Mouse (Mus musculus): ENCODE data around the gene Zkscan4. TPM values are rescaled to one million over a fixed set of nuclear protein-coding genes. Genes with fewer than 3 reads are reported as not detected.

Gene Zkscan4
- 0.27 and 0.69 TPM in 2 replicates for polyA plus RNA-seq (2012; rRNA removed)

DNA sequence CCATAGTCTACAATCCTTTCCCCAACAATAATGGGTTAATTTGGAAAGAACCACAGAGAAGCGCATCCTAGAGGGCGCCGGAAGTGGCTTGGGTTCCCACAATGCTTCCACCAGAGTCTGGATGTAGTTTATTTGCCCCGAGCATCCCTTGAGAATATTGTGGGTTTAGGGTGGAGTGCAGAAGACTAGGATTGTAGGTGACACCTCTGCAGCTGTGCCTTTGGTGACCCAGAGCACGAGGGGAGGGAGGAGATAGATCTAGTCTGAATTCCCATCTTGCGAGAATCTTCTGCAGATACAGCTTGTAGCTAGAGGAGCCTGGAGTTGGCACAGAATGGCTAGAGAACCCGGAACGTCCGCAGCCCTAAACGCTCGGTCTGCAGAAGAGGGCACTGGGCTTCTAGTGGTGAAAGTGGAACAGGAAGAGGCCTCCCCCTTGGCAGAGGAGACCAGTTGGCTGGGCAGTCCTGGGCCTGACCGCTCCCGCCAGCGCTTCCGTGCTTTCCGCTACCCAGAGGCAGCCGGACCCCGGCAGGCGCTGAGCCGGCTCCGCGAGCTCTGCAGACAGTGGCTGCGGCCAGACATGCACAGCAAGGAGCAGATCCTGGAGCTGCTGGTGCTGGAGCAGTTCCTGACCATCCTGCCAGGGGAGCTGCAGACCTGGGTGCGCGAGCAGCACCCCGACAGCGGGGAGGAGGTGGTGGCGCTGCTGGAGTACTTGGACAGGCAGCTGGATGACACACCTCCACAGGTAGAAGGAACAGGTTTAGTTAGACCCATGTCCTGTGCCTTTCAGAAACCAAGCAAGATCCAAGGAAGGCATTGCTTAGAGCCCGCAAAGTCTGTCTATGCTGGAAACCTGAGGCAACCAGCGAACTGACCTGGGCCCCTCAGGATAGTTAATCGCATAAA is at the start of gene Zkscan4, which contains the start of gene Gm10065:
TSS of gene Zkscan4 (plus strand) at position 149 of the 912 bp plus-strand sequence.
TSS of gene Gm10065 (minus strand) at position 683 of the 912 bp plus-strand sequence.

GRCm38 (mm10) chr13:21440503-21441206 is 38.1 kb upstream of the Zkscan4 start, which contains the start of gene Pgbd1:
Pgbd1 (minus strand) TSS chr13:21441058.

GRCm38 (mm10) chr13:21453449-21453848 is 25.3 kb upstream of the Zkscan4 start, which contains the start of gene Zscan26:
Zscan26 (minus strand) TSS chr13:21453730.

DNA sequence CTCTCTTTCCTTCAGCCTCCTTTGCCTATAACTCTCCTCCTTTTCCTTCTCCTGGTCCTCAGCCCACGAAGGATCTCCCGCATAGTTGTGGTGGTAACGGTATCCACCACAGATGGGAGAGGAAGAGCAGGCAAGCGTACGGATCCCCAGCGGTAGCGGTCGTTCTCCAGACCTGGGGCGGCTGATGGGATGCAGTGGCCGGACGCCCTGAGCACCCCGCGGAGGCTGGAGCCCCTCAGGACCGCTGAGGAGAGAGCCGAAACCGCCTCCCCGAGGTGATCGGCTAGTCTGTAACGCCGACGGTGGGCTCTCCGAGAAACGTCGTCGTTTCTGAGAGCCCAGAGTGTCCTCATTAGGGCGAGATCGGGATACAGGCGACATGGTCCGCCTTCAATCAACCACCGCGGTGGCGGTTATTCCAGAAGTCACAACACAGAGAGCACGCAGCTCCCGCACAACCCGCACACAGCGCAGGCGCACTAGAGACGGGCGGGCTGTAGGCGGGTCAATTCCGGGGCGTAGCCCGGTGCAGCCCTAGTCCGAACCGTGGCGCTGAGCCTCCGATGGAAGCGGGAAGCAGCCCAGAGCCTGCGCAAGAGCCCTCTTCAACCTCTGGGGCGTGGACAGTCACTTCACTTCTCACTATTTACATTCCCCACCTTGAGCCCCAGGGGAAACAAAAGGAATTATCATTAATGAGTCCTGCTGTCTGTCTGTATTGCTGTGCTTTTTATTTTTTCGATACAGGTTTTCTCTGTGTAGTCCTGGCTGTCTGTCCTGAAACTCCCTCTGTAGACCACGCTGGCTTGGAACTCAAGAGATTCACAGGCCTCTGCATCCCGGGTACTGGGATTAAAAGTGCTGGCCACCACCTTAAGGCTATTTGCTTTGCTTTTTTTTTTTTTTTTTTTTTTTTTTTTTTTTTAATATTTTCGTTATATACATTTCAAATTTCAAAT is 10.4 kb upstream of the Zkscan4 start, which contains the start of gene Nkapl:
TSS of gene Nkapl (minus strand) at position 449 of the 959 bp plus-strand sequence.

GRCm38 (mm10) chr13:21495080-21495479 is 16.4 kb downstream of the Zkscan4 start, which contains the start of gene AK157302:
AK157302 (plus strand) TSS chr13:21495223.

GRCm38 (mm10) chr13:21501182-21501581 is 22.5 kb downstream of the Zkscan4 start, which contains the start of gene Gm11273:
Gm11273 (minus strand) TSS chr13:21501418.

DNA sequence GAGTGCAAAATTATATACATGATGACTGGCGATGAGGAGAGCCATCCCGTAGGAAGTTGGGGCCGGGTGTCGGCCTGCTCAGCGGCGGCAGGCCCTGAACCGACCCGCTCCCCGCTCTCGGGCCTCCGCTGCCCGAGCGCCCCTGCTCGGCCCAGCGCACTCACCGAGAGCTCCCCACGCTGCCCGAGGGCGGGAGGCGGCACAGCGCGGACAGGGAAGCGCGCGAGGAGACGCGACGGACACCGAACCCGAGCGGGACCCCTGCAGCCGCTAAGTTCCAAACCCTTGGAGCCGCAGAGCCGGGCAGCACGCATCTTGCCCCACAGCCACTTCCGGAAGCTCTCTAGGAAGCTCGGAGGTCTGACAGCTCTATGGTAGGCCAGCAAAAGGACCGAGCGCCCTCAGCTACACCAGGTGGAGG is 52.1 kb downstream of the Zkscan4 start, which contains the start of gene Zkscan8:
TSS of gene Zkscan8 (minus strand) at position 340 of the 421 bp plus-strand sequence.

Other genes starting within 250 kb of the Zkscan4 start
- gene Gpx5, start 186.2 kb upstream of the Zkscan4 start, polyA plus RNA-seq (2012; rRNA removed) = not detected in 2 replicates
- not detected in 2 replicates for gene Gpx6, start 166.8 kb upstream of the Zkscan4 start, polyA plus RNA-seq (2012; rRNA removed)
- gene Olfr1367, start 132.0 kb upstream of the Zkscan4 start, polyA plus RNA-seq (2012; rRNA removed) = not detected in 2 replicates
- 0.37 and 0.41 TPM in 2 replicates for gene Zscan12, start 116.1 kb upstream of the Zkscan4 start, polyA plus RNA-seq (2012; rRNA removed)
- 17.4 and 19.1 TPM in 2 replicates for gene Zkscan3, start 76.2 kb upstream of the Zkscan4 start, polyA plus RNA-seq (2012; rRNA removed)
- gene Pgbd1, start 37.8 kb upstream of the Zkscan4 start, polyA plus RNA-seq (2012; rRNA removed) = 0.19 and 0.25 TPM in 2 replicates
- 5.5 and 6.3 TPM in 2 replicates for gene Zscan26, start 25.2 kb upstream of the Zkscan4 start, polyA plus RNA-seq (2012; rRNA removed)
- gene Nkapl, start 10.4 kb upstream of the Zkscan4 start, polyA plus RNA-seq (2012; rRNA removed) = 0.24 and 0.31 TPM in 2 replicates
- not detected in 2 replicates for gene Gm10065, start 534 bp downstream of the Zkscan4 start, polyA plus RNA-seq (2012; rRNA removed)
- gene AK157302, start 16.3 kb downstream of the Zkscan4 start, polyA plus RNA-seq (2012; rRNA removed) = 0.09 and 0.13 TPM in 2 replicates
- gene Gm11273, start 22.5 kb downstream of the Zkscan4 start, polyA plus RNA-seq (2012; rRNA removed) = 18.9 and 28.5 TPM in 2 replicates
- gene Zkscan8, start 52.2 kb downstream of the Zkscan4 start, polyA plus RNA-seq (2012; rRNA removed) = 0.98 and 1.7 TPM in 2 replicates
- not detected in 2 replicates for gene Olfr1366, start 63.9 kb downstream of the Zkscan4 start, polyA plus RNA-seq (2012; rRNA removed)
- not detected in 2 replicates for gene Olfr1535, start 81.0 kb downstream of the Zkscan4 start, polyA plus RNA-seq (2012; rRNA removed)
- not detected in 2 replicates for gene Olfr1364, start 102.9 kb downstream of the Zkscan4 start, polyA plus RNA-seq (2012; rRNA removed)
- gene Olfr1362, start 135.1 kb downstream of the Zkscan4 start, polyA plus RNA-seq (2012; rRNA removed) = not detected in 2 replicates
- gene Olfr11, start 163.6 kb downstream of the Zkscan4 start, polyA plus RNA-seq (2012; rRNA removed) = not detected in 2 replicates
- gene Olfr1361, start 184.5 kb downstream of the Zkscan4 start, polyA plus RNA-seq (2012; rRNA removed) = not detected in 2 replicates
- gene Olfr1360, start 198.5 kb downstream of the Zkscan4 start, polyA plus RNA-seq (2012; rRNA removed) = not detected in 2 replicates
- not detected in 2 replicates for gene Olfr1359, start 219.2 kb downstream of the Zkscan4 start, polyA plus RNA-seq (2012; rRNA removed)
- 11.8 and 13.4 TPM in 2 replicates for gene Hist1h2bl, start 237.2 kb downstream of the Zkscan4 start, polyA plus RNA-seq (2012; rRNA removed)
- 41.0 and 55.3 TPM in 2 replicates for gene Hist1h2ai, start 237.5 kb downstream of the Zkscan4 start, polyA plus RNA-seq (2012; rRNA removed)
- gene Hist1h3h, start 238.8 kb downstream of the Zkscan4 start, polyA plus RNA-seq (2012; rRNA removed) = 40.1 and 49.5 TPM in 2 replicates
- 4.6 and 5.2 TPM in 2 replicates for gene Hist1h2bm, start 243.1 kb downstream of the Zkscan4 start, polyA plus RNA-seq (2012; rRNA removed)

Data from colon, adult 2 months (tissue).